Mouse (Mus musculus): ENCODE data around the gene Olfr312. TPM values are rescaled to one million over a fixed set of nuclear protein-coding genes. Genes with fewer than 3 reads are reported as not detected.
"Not testable (repeated sequence)": the region's sequence is repeated elsewhere in the genome, so short reads cannot be mapped to it uniquely, and the experiment has no call there.

The Olfr312 gene
- total RNA-seq, 2 experiments from 2014 or later = 0.09 TPM; not detected in 1

GRCm38 (mm10) chr11:58804393-58804792 is 24.6 kb upstream of the Olfr312 start:
- intact Hi-C loops (cut with DNase I) = no loop called here
- no peak for DNase-seq (ENCODE audit: extremely low spot score in 1 of 2, low spot score in 2 of 2)
- H3K27ac ChIP-seq = no peak overlapping the region
- no peak overlapping the region for H3K4me3 ChIP-seq
- no peak for TF ChIP-seq CTCF (IDR thresholded peaks at IDR 0.05)

GRCm38 (mm10) chr11:58812001-58812400 is 17.0 kb upstream of the Olfr312 start:
- DNase-seq (ENCODE audit: extremely low spot score in 1 of 2, low spot score in 2 of 2) = no peak
- Histone ChIP-seq H3K27ac (no peak overlapping the region), H3K4me3 (no peak overlapping the region)
- peak; percentile 24 for TF ChIP-seq CTCF (IDR thresholded peaks at IDR 0.05)
- intact Hi-C loops (cut with DNase I) = no loop called here

GRCm38 (mm10) chr11:58814700-58815099 is 14.3 kb upstream of the Olfr312 start, which contains the start of gene Olfr313:
TSS of gene Olfr313 (plus strand) at chr11:58815000.
- intact Hi-C loops (cut with DNase I); H3K27ac ChIP-seq; H3K4me3 ChIP-seq; DNase-seq (ENCODE audit: extremely low spot score in 1 of 2, low spot score in 2 of 2): not testable (repeated sequence)

- no peak overlapping the region for H3K27ac ChIP-seq
- DNase-seq (ENCODE audit: extremely low spot score in 1 of 2, low spot score in 2 of 2) = no peak
- no peak overlapping the region for H3K4me3 ChIP-seq
- intact Hi-C loops (cut with DNase I) = no loop called here
- no peak; the same call in 1 of the 2 replicates for TF ChIP-seq CTCF (IDR thresholded peaks at IDR 0.05)
Observed at GRCm38 (mm10) chr11:58815676-58816075, 13.4 kb upstream of the Olfr312 start.

- no peak for TF ChIP-seq CTCF (IDR thresholded peaks at IDR 0.05)
- intact Hi-C loops (cut with DNase I) = no loop called here
Observed at GRCm38 (mm10) chr11:58829764-58830163, 727 bp downstream of the Olfr312 start.

GRCm38 (mm10) chr11:58832541-58832940 is 3.5 kb downstream of the Olfr312 start:
- H3K27ac ChIP-seq; intact Hi-C loops (cut with DNase I); H3K4me3 ChIP-seq; DNase-seq (ENCODE audit: extremely low spot score in 1 of 2, low spot score in 2 of 2): not testable (repeated sequence)

More at GRCm38 (mm10) chr11:58829764-58830163, 727 bp downstream of the Olfr312 start:
- no peak overlapping the region for H3K27ac ChIP-seq
- no peak overlapping the region for H3K4me3 ChIP-seq
- DNase-seq (ENCODE audit: extremely low spot score in 1 of 2, low spot score in 2 of 2) = no peak

- intact Hi-C loops (cut with DNase I); H3K4me3 ChIP-seq; H3K27ac ChIP-seq; DNase-seq (ENCODE audit: extremely low spot score in 1 of 2, low spot score in 2 of 2): not testable (repeated sequence)
Observed at GRCm38 (mm10) chr11:58838951-58839350, 9.9 kb downstream of the Olfr312 start, which contains the start of gene Olfr311. TSS of gene Olfr311 (plus strand) at chr11:58839251.

- peak; percentile 82 to 89 for DNase-seq (ENCODE audit: extremely low spot score in 1 of 2, low spot score in 2 of 2)
- H3K27ac ChIP-seq = peak within 1 kb of the TSS; percentile 87
- intact Hi-C loops (cut with DNase I) = no loop called here
- TF ChIP-seq CTCF (IDR thresholded peaks at IDR 0.05) = no peak
- peak within 1 kb of the TSS; percentile 81 for H3K4me3 ChIP-seq
Observed at GRCm38 (mm10) chr11:58846919-58847461, 18.0 kb downstream of the Olfr312 start, which contains the start of gene Gm12258. TSS of gene Gm12258 (plus strand) at chr11:58847158.

- DNase-seq (ENCODE audit: extremely low spot score in 1 of 2, low spot score in 2 of 2) = no peak
- peak overlapping the region; percentile 87 for H3K27ac ChIP-seq
- intact Hi-C loops (cut with DNase I) = no loop called here
- no peak for TF ChIP-seq CTCF (IDR thresholded peaks at IDR 0.05)
- H3K4me3 ChIP-seq = peak overlapping the region; percentile 81
Observed at GRCm38 (mm10) chr11:58847636-58848035, 18.6 kb downstream of the Olfr312 start.

- TF ChIP-seq CTCF (IDR thresholded peaks at IDR 0.05) = no peak
- DNase-seq (ENCODE audit: extremely low spot score in 1 of 2, low spot score in 2 of 2) = no peak
- Histone ChIP-seq H3K4me3 (no peak overlapping the region), H3K27ac (no peak overlapping the region)
- intact Hi-C loops (cut with DNase I) = no loop called here
Observed at GRCm38 (mm10) chr11:58849731-58850130, 20.7 kb downstream of the Olfr312 start.

- H3K4me3 ChIP-seq = no peak overlapping the region
- intact Hi-C loops (cut with DNase I) = no loop called here
- no peak for TF ChIP-seq CTCF (IDR thresholded peaks at IDR 0.05)
- H3K27ac ChIP-seq = no peak overlapping the region
- no peak for DNase-seq (ENCODE audit: extremely low spot score in 1 of 2, low spot score in 2 of 2)
Observed at GRCm38 (mm10) chr11:58860744-58861143, 31.7 kb downstream of the Olfr312 start.

GRCm38 (mm10) chr11:58867039-58867953 is 38.3 kb downstream of the Olfr312 start, which contains the start of gene 2810021J22Rik:
TSS of gene 2810021J22Rik (plus strand) at chr11:58867216.
- peak within 1 kb of the TSS; percentile 77 for H3K27ac ChIP-seq
- peak; percentile 76 to 84 for DNase-seq (ENCODE audit: extremely low spot score in 1 of 2, low spot score in 2 of 2)
- peak within 1 kb of the TSS; percentile 66 for H3K4me3 ChIP-seq
- TF ChIP-seq CTCF (IDR thresholded peaks at IDR 0.05) = peak; percentile 22
- intact Hi-C loops (cut with DNase I) = no loop called here

Measured in left cerebral cortex, adult 2 months (tissue).